Mouse (Mus musculus): Measurements from ENCODE around the gene Mysm1. TPM values are rescaled to one million over a fixed set of nuclear protein-coding genes. Genes with fewer than 3 reads are reported as not detected.

Mysm1 gene
- polyA plus RNA-seq (2015; fragmentation: Nextera tagmentation; extraction: Ambion mirVana) = 17.5 and 17.7 TPM in 2 replicates

DNA sequence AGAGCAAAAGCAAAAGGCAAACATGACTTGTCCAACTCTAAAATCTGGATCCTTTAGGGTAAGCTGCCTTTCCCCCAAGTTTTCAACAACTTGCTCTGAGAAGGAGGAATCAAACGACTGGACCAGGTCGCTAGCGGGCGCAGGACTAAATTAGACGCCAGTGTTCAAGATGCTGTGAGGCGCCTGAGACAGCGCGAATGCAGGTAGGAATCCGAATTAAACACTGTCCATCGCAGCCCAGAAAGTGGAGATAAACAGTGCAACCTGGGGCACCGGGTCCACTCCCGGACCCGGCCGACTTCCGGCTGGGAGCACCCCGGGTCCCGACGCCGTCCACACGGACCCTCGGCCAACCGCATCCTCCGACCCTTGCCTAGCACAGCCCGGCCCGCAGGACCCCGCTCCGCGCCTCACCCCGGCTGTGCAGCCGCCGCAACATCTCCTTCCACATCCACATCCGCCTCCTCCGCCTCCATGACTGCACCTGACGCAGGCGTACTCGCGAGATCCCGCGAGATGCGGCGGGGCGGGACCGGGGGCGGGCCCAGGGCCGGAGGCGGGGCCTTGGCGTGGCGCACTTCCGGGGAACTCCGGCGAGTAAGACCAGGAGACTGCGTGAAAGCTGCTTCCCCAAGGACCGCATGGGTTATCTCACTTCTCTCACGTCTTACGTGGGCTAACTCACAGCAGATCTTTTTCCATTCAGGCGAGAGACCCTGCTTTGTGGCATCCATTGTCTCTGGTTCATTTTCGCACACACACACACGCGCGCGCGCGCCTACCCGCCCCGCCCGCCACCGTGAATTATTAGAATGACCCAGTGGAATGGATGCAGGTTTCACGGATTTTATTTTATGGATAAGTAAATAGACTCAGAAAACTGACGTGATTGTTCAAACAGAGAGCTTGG, at the start of gene Mysm1:
Mysm1 (minus strand) TSS at position 511 of the 910 bp plus-strand sequence.
- H3K9ac ChIP-seq = peak within 1 kb of the TSS; percentile 92
- H3K4me3 ChIP-seq = peak within 1 kb of the TSS; percentile 84
- no peaks in the 10 kb centered on the region for H3K9me3 ChIP-seq
- peak; percentile 97 for ATAC-seq (ENCODE audit: extremely low read depth, insufficient number of reproducible peaks, low FRiP score, low TSS enrichment)
- H3K36me3 ChIP-seq = peaks cover 22% of the 10 kb centered on the region
- peak within 1 kb of the TSS; percentile 78 for H3K27ac ChIP-seq (replicated peaks)
- H3K27me3 ChIP-seq (replicated peaks) = no peaks in the 10 kb centered on the region
- peaks cover 18% of the 10 kb centered on the region for H3K4me1 ChIP-seq
- peak within 1 kb of the TSS; percentile 90 for H3K4me2 ChIP-seq
- under 1% methylated on average over 69 of the region's 69 CpGs for WGBS

DNA sequence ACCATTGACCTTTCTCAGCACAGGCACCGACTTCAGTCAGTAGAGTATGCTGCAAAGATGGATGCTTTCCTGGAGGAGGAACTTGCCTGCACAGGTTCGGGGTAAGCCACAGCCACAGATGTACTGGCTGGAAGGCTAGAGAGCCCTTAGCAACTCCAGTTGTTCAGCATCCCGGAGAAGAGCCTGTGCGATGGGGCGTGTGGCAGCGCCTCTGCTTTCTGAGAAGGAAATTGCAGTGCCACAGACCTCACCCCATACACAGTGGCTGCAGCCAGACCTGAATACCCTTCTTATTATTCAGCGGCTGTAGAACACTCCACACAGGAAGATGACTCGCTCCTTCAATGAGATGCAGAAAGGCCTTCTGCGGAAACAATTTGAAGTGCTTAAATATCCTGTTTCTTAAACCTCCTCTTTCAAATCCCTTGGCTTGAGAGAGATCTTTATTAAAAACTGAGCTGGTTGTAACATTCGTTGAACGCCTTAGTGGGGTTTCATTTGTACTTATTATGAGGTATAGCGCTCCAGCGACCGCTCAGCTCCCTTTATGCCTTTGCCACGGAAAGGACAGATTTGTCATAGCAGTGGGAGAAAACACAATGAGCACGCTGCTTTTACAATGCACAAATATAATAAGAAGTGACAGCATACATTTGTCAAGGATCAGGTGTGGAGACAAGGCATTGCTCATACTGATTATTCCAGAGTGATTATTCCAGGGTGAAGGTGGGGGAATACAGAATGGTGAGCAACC, 47.1 kb upstream of the Mysm1 start:
- Histone ChIP-seq H3K36me3 (no peaks in the 10 kb centered on the region), H3K27me3 (replicated peaks) (no peaks in the 10 kb centered on the region), H3K4me2 (no peak overlapping the region), H3K27ac (replicated peaks) (no peak overlapping the region), H3K4me3 (no peak overlapping the region), H3K4me1 (peaks cover 2% of the 10 kb centered on the region), H3K9ac (no peak overlapping the region), H3K9me3 (no peaks in the 10 kb centered on the region)
- no peak for ATAC-seq (ENCODE audit: extremely low read depth, insufficient number of reproducible peaks, low FRiP score, low TSS enrichment)
- 79% methylated on average over 16 of the region's 16 CpGs for WGBS

DNA sequence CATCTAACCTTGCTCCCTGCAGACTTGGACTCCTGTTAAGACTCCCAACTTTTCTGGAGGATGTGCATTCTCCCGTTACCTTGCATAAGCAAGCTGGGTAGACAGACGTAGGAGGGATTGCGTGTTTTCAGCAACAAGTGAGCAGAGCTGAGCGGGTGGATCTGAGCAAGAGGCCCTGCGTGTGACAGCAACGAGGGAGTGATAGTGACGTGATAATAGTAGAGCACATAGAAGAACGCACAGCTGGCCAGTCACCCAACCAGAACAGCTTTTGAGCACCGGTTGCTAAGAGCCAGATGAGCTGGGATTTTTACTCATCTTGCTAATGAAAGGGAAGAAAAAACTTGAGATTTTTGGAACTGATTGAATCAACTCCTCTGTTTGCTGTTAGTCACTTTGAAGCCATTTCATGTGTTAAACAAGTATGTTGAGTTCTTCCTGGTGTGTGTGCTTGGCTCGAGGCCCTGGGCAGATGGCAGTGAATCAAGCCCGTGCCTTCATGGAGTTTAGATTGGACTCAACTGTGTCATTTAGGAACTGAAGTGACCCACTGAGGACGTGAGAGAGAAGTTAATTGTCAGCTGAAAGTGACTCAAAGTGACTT, 44.6 kb upstream of the Mysm1 start:
- no peak for ATAC-seq (ENCODE audit: extremely low read depth, insufficient number of reproducible peaks, low FRiP score, low TSS enrichment)
- H3K27ac ChIP-seq (replicated peaks) = no peak overlapping the region

DNA sequence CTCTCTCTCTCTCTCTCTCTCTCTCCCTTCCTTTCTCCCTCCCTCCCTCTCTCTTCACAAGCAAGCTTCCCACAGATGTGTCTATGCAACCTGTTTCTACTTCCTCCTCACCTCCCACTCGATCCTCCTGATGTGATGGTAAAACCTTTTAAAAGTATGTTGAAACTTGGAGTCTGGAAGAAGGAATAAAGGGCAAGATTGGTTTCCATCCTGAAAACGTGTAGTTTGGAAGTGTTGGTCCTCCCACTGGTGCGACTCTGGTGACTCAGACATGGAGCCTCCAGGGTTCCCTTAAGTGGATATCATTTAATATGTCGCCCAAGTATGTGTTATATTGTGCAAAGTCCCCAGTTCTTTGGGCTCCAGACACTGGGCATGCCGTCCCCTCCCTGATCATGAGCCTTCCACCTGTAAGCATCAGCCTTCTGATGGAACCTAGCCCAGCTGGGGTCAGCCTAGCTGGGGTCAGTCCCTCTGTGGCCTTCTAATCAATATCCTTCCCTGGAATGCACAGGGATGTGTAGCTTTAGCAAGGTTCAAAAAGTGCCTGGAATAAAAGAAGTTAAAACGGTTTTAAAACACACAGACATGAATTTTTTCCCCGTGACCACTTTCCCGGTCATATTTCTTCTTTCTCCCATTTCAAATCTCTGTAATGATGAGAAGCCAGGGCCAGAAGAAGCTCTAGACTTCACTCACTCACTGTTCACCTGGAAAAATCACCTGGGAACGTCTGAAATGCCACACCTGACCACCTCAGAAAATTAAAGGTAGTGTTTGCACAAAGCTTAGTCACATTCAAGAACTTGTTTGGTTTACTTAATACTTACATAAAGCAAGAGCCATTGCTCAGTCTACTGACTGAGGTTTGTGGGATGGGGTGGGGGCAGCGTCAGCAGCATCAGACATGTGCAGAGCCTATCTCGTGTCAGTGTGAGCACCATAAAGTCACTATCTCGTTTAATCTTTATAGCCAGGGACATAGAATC, 43.0 kb upstream of the Mysm1 start:
- Histone ChIP-seq H3K27ac (replicated peaks) (no peak overlapping the region), H3K36me3 (no peaks in the 10 kb centered on the region), H3K9ac (no peak overlapping the region), H3K4me2 (no peak overlapping the region), H3K9me3 (no peaks in the 10 kb centered on the region), H3K4me3 (no peak overlapping the region), H3K4me1 (peaks cover 7% of the 10 kb centered on the region; the same call in 1 of the 2 replicates), H3K27me3 (replicated peaks) (no peaks in the 10 kb centered on the region)
- no peak for ATAC-seq (ENCODE audit: extremely low read depth, insufficient number of reproducible peaks, low FRiP score, low TSS enrichment)
- WGBS = 76% methylated on average over 12 of the region's 12 CpGs

More for the DNA sequence above, 44.6 kb upstream of the Mysm1 start:
- no peak overlapping the region for H3K4me3 ChIP-seq
- H3K9me3 ChIP-seq = no peaks in the 10 kb centered on the region
- H3K36me3 ChIP-seq = no peaks in the 10 kb centered on the region
- H3K4me1 ChIP-seq = peaks cover 7% of the 10 kb centered on the region; the same call in 1 of the 2 replicates
- WGBS = 65% methylated on average over 12 of the region's 12 CpGs
- H3K9ac ChIP-seq = no peak overlapping the region
- H3K4me2 ChIP-seq = no peak overlapping the region
- no peaks in the 10 kb centered on the region for H3K27me3 ChIP-seq (replicated peaks)

DNA sequence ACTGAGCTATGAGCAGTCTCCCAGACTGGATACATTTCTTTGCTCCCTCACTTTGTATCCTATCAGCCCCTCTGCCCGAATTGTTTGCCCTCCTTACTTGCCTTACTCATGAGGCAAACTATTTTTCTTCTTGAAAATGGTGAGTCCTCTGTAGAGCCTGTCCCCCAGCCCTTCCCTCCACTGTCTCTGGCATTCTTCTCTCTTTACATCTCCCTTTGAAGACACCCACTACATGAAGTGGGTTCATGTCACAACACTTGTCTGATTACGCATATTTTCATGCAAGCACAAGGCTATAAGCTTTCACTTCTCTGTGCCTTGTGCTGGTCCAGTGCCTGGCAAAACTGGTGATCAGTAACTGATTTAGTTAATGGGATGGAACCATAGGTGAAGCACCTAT, 41.3 kb upstream of the Mysm1 start:
- Histone ChIP-seq H3K9ac (no peak overlapping the region), H3K9me3 (no peaks in the 10 kb centered on the region), H3K4me2 (no peak overlapping the region; the same call in 1 of the 2 replicates), H3K27me3 (replicated peaks) (no peaks in the 10 kb centered on the region), H3K4me3 (no peak overlapping the region), H3K27ac (replicated peaks) (no peak overlapping the region), H3K4me1 (peaks cover 7% of the 10 kb centered on the region; the same call in 1 of the 2 replicates), H3K36me3 (no peaks in the 10 kb centered on the region)
- WGBS = 73% methylated on average over 2 of the region's 2 CpGs
- no peak for ATAC-seq (ENCODE audit: extremely low read depth, insufficient number of reproducible peaks, low FRiP score, low TSS enrichment)

DNA sequence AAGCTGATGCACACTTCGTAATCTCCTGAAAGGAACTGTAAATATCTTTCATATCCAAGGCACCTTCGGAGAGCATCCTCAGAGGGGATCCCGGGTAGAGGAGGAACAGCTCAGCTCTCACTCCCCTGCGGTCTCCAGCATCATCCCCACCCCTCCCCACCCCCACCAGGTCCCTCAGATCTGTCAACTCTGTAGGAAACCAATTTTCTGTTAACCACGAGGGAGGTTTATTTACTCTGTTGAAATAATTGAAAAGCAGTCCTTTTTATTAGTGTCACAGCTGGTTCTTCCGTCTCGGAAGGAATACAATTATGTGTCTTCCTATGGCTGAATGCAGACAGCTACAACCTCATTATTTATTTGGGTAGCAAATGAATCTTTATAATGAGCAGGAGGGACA, 39.3 kb upstream of the Mysm1 start:
- ATAC-seq (ENCODE audit: extremely low read depth, insufficient number of reproducible peaks, low FRiP score, low TSS enrichment) = no peak
- Histone ChIP-seq H3K4me3 (no peak overlapping the region), H3K27ac (replicated peaks) (no peak overlapping the region), H3K9me3 (no peaks in the 10 kb centered on the region), H3K4me2 (no peak overlapping the region), H3K4me1 (peaks cover 7% of the 10 kb centered on the region; the same call in 1 of the 2 replicates), H3K27me3 (replicated peaks) (no peaks in the 10 kb centered on the region), H3K36me3 (no peaks in the 10 kb centered on the region), H3K9ac (no peak overlapping the region)
- WGBS = 44% methylated on average over 7 of the region's 7 CpGs

DNA sequence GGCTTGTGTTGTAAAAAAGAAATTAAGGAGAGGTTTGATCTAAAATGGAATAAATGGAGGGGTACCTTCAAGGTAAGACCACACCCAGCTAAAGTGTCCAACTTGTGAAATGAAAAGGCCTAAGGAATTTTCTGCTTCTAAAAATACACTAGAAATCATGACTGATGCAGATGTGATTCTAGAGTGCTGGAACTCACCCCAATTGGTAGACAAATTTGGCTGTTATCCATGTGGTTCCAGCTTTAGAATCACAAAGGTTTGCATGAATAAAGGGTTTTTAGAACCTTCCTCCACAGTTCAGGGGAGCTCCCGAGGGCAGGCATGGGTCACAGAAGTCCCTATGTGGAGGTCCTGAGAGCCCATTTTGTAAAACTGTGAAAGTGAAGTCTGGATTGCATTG, 33.8 kb upstream of the Mysm1 start:
- no peak overlapping the region for H3K4me3 ChIP-seq
- no peak overlapping the region for H3K4me2 ChIP-seq
- no peaks in the 10 kb centered on the region for H3K4me1 ChIP-seq
- no peak overlapping the region for H3K9ac ChIP-seq
- no peak for ATAC-seq (ENCODE audit: extremely low read depth, insufficient number of reproducible peaks, low FRiP score, low TSS enrichment)
- no peaks in the 10 kb centered on the region for H3K9me3 ChIP-seq
- no peaks in the 10 kb centered on the region for H3K27me3 ChIP-seq (replicated peaks)
- 64% methylated on average over 1 of the region's 1 CpGs for WGBS
- H3K27ac ChIP-seq (replicated peaks) = no peak overlapping the region
- H3K36me3 ChIP-seq = no peaks in the 10 kb centered on the region

DNA sequence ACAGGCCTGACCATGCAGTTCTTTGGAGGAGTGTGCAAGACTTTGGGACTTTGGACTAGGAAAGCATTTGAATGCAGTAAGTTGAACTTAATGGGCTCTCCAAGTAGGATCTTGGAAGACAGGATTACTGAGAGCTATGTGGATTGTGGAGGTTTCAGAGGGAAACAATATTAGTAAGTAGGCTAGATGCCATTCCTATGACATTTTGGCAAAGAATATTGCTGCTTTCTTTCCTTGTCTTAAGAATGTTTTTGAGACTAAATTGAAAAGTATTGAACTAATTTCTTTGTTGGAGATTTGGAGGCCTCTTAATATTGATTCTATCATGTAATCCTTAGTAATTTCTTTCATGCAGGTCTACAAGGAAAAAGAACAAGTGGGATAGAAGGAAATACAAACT, 33.4 kb upstream of the Mysm1 start:
- Histone ChIP-seq H3K4me1 (no peaks in the 10 kb centered on the region), H3K27ac (replicated peaks) (no peak overlapping the region), H3K4me3 (no peak overlapping the region), H3K36me3 (no peaks in the 10 kb centered on the region), H3K27me3 (replicated peaks) (no peaks in the 10 kb centered on the region), H3K4me2 (no peak overlapping the region), H3K9ac (no peak overlapping the region), H3K9me3 (no peaks in the 10 kb centered on the region)
- no peak for ATAC-seq (ENCODE audit: extremely low read depth, insufficient number of reproducible peaks, low FRiP score, low TSS enrichment)

DNA sequence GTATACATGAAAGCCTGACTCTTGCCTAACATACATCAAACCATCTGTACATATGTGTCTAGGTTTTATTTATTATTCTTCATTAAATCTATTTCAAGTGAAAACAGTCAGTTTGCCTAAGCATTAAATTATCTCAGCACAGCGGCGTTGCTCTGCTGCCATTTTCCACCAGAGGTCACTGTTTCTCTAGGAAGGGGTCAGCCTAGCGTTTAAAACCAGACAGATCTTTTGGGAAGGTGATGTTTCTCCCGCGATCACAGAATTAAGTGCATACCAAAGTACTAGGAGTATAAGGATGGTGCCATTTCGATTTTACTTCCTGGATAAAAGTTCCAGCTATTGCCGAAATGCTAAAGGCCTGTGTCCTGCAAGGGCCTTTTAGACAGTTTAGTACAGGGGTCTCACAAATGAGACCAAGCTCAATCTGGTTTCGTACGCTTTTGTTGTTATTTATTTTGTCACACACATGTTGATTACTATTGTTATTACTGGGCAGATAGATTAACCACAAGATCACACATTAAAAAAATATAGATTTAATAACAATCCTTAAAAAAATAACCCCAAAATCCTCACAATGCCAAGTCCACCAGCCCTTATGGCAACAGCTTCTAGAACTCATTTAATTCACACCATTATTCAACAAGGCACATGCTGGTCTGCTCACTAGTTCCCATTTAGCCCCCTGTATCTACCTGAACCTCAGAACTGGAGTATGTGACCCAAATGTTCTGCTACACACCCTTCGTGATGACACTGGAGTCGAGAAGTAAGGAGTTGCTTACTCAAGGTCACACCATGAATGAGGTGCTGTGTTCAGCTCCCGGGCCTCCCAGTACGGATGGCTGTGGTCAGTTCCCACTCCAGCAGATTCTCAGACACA, 29.5 kb upstream of the Mysm1 start:
- no peak overlapping the region for H3K4me3 ChIP-seq
- no peaks in the 10 kb centered on the region for H3K4me1 ChIP-seq
- no peaks in the 10 kb centered on the region for H3K27me3 ChIP-seq (replicated peaks)
- H3K27ac ChIP-seq (replicated peaks) = no peak overlapping the region
- no peak overlapping the region for H3K9ac ChIP-seq
- H3K9me3 ChIP-seq = no peaks in the 10 kb centered on the region
- no peaks in the 10 kb centered on the region for H3K36me3 ChIP-seq
- WGBS = 41% methylated on average over 13 of the region's 13 CpGs
- no peak overlapping the region; the same call in 1 of the 2 replicates for H3K4me2 ChIP-seq
- no peak for ATAC-seq (ENCODE audit: extremely low read depth, insufficient number of reproducible peaks, low FRiP score, low TSS enrichment)

DNA sequence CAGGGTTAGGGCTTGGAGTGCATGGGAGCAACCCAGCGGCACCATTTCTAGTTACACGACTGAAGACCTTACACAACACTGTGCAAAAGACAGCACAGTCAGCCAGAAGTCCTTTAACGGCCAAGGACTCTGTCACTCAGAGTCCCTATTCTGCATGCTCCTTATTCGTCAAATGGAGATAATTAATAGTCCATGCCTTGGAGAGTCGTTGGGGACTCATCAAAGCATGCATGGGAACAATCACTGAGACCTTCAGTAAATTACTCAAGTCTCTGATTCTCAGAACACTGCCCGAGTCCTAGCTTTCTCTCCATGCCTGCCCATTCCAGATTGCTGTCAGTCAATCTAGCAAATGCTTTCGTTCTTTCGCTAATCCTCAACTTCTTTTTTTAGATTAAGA, 28.9 kb upstream of the Mysm1 start:
- no peak for ATAC-seq (ENCODE audit: extremely low read depth, insufficient number of reproducible peaks, low FRiP score, low TSS enrichment)

More for the DNA sequence above, 28.9 kb upstream of the Mysm1 start:
- WGBS = 62% methylated on average over 8 of the region's 8 CpGs
- H3K4me1 ChIP-seq = no peaks in the 10 kb centered on the region
- no peaks in the 10 kb centered on the region for H3K36me3 ChIP-seq
- H3K9me3 ChIP-seq = no peaks in the 10 kb centered on the region
- no peak overlapping the region for H3K9ac ChIP-seq
- no peak overlapping the region for H3K4me3 ChIP-seq
- no peak overlapping the region for H3K4me2 ChIP-seq
- H3K27ac ChIP-seq (replicated peaks) = no peak overlapping the region
- no peaks in the 10 kb centered on the region for H3K27me3 ChIP-seq (replicated peaks)
